Mouse (Mus musculus): ENCODE results near the gene Eva1a. TPM values are rescaled to one million over a fixed set of nuclear protein-coding genes. Genes with fewer than 3 reads are reported as not detected.

The Eva1a gene
- polyA plus RNA-seq, 1 experiment from 2014 or later, result 11.0 TPM

DNA sequence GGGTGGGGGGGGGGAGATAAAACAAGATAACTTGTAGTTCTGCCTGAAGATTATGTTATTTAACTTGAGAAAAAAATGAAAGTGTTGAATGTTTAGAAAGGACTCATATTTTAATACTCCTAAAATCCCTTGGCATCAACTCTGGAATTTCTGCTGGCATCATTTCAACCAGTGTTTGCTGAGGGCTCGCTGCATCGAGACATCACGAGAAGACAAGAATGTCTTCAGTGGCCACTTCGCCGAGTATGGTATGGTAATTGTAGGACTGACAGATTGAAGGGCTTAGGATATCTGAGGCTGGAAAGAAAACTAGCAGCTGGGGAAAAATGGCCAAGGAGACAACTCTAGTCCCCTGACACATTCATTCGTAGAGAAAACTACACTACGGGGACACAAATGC is 69.6 kb downstream of the Eva1a start:
- WGBS, result 46% methylated on average over 7 of the region's 7 CpGs
- no peak overlapping the region for H3K4me3 ChIP-seq (ENCODE audit: low read depth, low read length)
- peaks cover 3% of the 10 kb centered on the region; the same call in 1 of the 2 replicates for H3K4me1 ChIP-seq (ENCODE audit: control insufficient read depth, insufficient read depth, low read length)
- H3K9me3 ChIP-seq (ENCODE audit: control insufficient read depth, low read length), result no peaks in the 10 kb centered on the region
- ATAC-seq (ENCODE audit: low read depth) (no peak), DNase-seq (ENCODE audit: low spot score) (peak; percentile 78)
- no peak overlapping the region for H3K4me2 ChIP-seq (ENCODE audit: low read depth, low read length)
- H3K36me3 ChIP-seq (ENCODE audit: control insufficient read depth, insufficient read depth, low read length), result no peaks in the 10 kb centered on the region
- no peak overlapping the region for H3K9ac ChIP-seq (ENCODE audit: low read depth, low read length)
- no peak overlapping the region for H3K27ac ChIP-seq (replicated peaks; ENCODE audit: low read depth, low read length)
- H3K27me3 ChIP-seq (replicated peaks; ENCODE audit: control insufficient read depth, insufficient read depth, low read length), result no peaks in the 10 kb centered on the region

DNA sequence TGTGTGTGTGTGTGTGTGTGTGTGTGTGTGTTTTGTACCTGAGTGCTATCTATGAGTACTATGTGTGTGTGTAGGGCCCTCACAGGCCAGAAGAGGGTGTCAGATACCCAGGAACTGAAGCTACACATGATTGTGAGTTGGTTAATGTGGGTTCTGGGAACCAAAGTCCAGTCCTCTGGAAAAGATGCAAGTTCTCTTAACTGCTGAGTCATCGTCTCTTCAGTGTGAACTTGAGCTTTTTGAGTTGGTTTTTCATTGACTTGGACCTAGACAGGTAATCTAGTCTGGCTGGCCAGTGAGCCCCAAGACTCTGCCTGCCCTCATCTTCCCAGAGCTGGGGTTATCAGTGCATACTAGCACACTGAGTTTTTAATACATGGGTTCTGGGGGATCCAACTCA is 70.3 kb downstream of the Eva1a start:
- ATAC-seq (ENCODE audit: low read depth), result no peak
- no peak overlapping the region for H3K27ac ChIP-seq (replicated peaks; ENCODE audit: low read depth, low read length)
- WGBS, result 90% methylated on average over 1 of the region's 1 CpGs

DNA sequence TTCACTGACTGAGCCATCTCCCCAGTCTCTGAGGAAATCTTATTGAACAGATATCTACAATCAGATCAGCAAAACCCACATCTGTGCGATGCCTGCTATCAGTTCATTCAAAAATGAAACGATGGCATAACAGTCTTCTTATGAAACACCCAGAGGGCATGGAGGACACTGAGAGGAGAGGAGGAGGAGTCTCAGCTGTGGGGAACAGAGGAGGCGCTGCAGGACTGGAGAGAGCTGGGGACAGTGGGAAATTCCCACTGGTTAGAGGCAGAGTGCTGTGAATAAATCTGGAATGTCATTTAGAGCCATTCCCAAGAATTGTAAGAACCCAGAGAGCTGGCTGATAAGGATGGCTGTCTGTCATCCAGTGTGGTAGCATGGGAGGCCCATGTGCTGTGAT is 70.7 kb downstream of the Eva1a start:
- no peak for ATAC-seq (ENCODE audit: low read depth)
- Histone ChIP-seq H3K9me3 (ENCODE audit: control insufficient read depth, low read length) (no peaks in the 10 kb centered on the region), H3K36me3 (ENCODE audit: control insufficient read depth, insufficient read depth, low read length) (no peaks in the 10 kb centered on the region), H3K27ac (replicated peaks; ENCODE audit: low read depth, low read length) (no peak overlapping the region), H3K27me3 (replicated peaks; ENCODE audit: control insufficient read depth, insufficient read depth, low read length) (no peaks in the 10 kb centered on the region), H3K4me1 (ENCODE audit: control insufficient read depth, insufficient read depth, low read length) (peaks cover 10% of the 10 kb centered on the region; the same call in 1 of the 2 replicates), H3K9ac (ENCODE audit: low read depth, low read length) (no peak overlapping the region), H3K4me2 (ENCODE audit: low read depth, low read length) (no peak overlapping the region), H3K4me3 (ENCODE audit: low read depth, low read length) (no peak overlapping the region)
- no peak for DNase-seq (ENCODE audit: low spot score)
- 70% methylated on average over 3 of the region's 3 CpGs for WGBS

More for the DNA sequence above, 70.3 kb downstream of the Eva1a start:
- Histone ChIP-seq H3K27me3 (replicated peaks; ENCODE audit: control insufficient read depth, insufficient read depth, low read length) (no peaks in the 10 kb centered on the region), H3K9me3 (ENCODE audit: control insufficient read depth, low read length) (no peaks in the 10 kb centered on the region), H3K4me3 (ENCODE audit: low read depth, low read length) (no peak overlapping the region), H3K4me1 (ENCODE audit: control insufficient read depth, insufficient read depth, low read length) (peaks cover 8% of the 10 kb centered on the region; the same call in 1 of the 2 replicates), H3K9ac (ENCODE audit: low read depth, low read length) (no peak overlapping the region), H3K4me2 (ENCODE audit: low read depth, low read length) (no peak overlapping the region), H3K36me3 (ENCODE audit: control insufficient read depth, insufficient read depth, low read length) (no peaks in the 10 kb centered on the region)
- DNase-seq (ENCODE audit: low spot score), result no peak

DNA sequence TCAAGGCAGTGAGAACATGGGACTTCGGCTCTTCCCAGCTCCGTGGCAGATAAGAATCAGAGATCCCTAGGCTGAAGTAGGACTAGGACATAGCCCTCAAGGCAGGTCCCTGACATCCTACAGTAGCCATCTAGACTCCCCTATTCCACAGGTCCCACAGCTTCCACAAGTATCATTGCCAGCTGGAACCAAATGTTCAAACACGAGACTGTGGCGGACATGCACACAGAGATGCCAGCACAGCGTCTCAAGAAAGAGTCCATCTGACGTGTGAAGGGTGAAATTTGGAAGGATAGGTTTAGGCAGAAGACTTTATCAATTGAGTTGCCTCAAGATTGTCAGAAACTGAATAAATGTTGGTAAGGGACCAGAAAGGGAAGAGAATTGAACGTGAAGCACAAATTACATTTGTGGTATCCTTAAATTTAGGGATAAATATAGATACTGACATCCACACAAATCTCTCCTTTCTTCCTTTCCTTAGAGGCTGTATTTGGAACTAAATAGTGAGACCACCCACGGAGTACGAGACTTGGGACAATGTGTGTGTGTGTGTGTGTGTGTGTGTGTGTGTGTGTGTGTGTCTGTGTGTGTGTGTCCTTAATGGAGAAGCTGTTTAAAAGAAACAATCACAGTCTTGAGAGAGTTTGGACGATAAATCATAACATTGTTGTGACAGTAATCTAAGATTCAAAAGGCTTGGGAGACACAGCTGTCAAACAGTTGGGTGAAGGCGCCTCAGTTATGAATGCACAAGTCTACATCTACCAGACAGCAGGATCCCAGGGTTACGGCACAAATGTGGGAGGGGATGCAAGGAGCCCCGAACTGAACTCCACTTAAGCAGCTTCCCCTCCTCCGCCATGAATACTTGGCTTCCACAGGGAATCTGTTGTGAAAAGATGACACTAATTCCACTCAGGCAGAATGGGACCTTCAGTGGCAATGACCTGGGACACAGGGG is 71.6 kb downstream of the Eva1a start:
- ATAC-seq (ENCODE audit: low read depth) (no peak), DNase-seq (ENCODE audit: low spot score) (no peak)
- no peaks in the 10 kb centered on the region for H3K36me3 ChIP-seq (ENCODE audit: control insufficient read depth, insufficient read depth, low read length)
- no peak overlapping the region for H3K4me2 ChIP-seq (ENCODE audit: low read depth, low read length)
- H3K27me3 ChIP-seq (replicated peaks; ENCODE audit: control insufficient read depth, insufficient read depth, low read length), result no peaks in the 10 kb centered on the region
- no peak overlapping the region for H3K9ac ChIP-seq (ENCODE audit: low read depth, low read length)
- H3K27ac ChIP-seq (replicated peaks; ENCODE audit: low read depth, low read length), result no peak overlapping the region
- WGBS, result 63% methylated on average over 14 of the region's 14 CpGs
- H3K4me1 ChIP-seq (ENCODE audit: control insufficient read depth, insufficient read depth, low read length), result peaks cover 10% of the 10 kb centered on the region; the same call in 1 of the 2 replicates
- no peak overlapping the region for H3K4me3 ChIP-seq (ENCODE audit: low read depth, low read length)
- no peaks in the 10 kb centered on the region for H3K9me3 ChIP-seq (ENCODE audit: control insufficient read depth, low read length)

DNA sequence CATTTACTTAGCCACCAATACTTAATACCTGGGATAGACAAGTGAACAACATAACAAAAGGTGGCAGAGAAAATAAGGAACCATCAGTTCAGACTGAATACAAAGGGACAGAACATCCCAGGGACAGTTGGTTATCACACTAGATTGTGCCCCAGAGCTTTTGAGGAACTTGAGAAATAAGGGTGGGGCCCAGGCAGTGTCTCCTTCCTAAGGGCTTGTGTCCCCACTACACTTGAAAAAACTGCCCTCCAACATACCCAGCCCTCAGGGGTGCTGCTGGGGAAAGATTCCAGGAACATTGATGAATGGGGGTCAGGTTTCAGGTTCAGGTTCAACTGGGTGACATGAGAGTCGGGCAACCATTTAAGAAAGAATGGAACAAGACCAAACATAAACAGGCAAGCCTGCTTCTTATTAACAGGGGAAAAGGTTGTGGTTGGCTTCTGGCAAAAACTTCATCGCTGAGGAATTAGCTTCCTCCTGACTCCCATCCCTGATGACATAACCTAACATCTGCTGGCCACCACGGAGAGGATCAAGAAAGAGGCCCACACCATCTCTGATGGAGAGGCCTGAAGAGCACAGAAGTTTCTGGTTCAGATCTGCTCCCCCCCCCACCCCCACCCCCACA is 74.6 kb downstream of the Eva1a start:
- no peaks in the 10 kb centered on the region for H3K36me3 ChIP-seq (ENCODE audit: control insufficient read depth, insufficient read depth, low read length)
- no peaks in the 10 kb centered on the region for H3K27me3 ChIP-seq (replicated peaks; ENCODE audit: control insufficient read depth, insufficient read depth, low read length)
- ATAC-seq (ENCODE audit: low read depth), result no peak
- no peaks in the 10 kb centered on the region for H3K9me3 ChIP-seq (ENCODE audit: control insufficient read depth, low read length)
- no peak overlapping the region for H3K27ac ChIP-seq (replicated peaks; ENCODE audit: low read depth, low read length)
- no peak overlapping the region for H3K9ac ChIP-seq (ENCODE audit: low read depth, low read length)
- peak; percentile 75 for DNase-seq (ENCODE audit: low spot score)
- H3K4me3 ChIP-seq (ENCODE audit: low read depth, low read length), result no peak overlapping the region
- H3K4me1 ChIP-seq (ENCODE audit: control insufficient read depth, insufficient read depth, low read length), result peaks cover 14% of the 10 kb centered on the region; the same call in 1 of the 2 replicates
- WGBS, result 11% methylated on average over 3 of the region's 3 CpGs
- H3K4me2 ChIP-seq (ENCODE audit: low read depth, low read length), result no peak overlapping the region

DNA sequence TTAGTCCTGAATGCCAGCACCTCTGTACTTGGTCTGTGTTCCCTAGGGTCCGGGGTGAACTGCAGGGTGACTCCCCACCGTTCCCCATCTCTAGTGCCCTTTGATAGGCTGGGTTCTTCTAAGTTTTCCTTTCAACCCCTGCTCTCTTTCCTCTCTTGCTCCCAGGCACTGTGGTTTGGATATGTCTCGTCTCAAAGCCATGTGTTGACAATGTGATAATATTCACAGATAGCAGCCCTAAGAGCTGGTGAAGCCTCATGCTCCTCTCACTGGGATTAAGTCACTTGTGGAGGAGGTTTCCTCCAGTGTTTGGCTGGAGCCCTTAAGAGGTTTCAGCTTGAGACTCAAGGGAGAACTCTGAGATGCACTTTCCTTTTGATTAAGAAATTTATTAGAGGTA is 75.3 kb downstream of the Eva1a start:
- no peak overlapping the region for H3K9ac ChIP-seq (ENCODE audit: low read depth, low read length)
- H3K4me3 ChIP-seq (ENCODE audit: low read depth, low read length), result no peak overlapping the region
- ATAC-seq (ENCODE audit: low read depth) (no peak), DNase-seq (ENCODE audit: low spot score) (no peak)
- H3K27me3 ChIP-seq (replicated peaks; ENCODE audit: control insufficient read depth, insufficient read depth, low read length), result no peaks in the 10 kb centered on the region
- H3K36me3 ChIP-seq (ENCODE audit: control insufficient read depth, insufficient read depth, low read length), result no peaks in the 10 kb centered on the region
- no peak overlapping the region for H3K4me2 ChIP-seq (ENCODE audit: low read depth, low read length)
- no peaks in the 10 kb centered on the region for H3K9me3 ChIP-seq (ENCODE audit: control insufficient read depth, low read length)
- WGBS, result 64% methylated on average over 3 of the region's 3 CpGs
- H3K4me1 ChIP-seq (ENCODE audit: control insufficient read depth, insufficient read depth, low read length), result peaks cover 14% of the 10 kb centered on the region; the same call in 1 of the 2 replicates
- H3K27ac ChIP-seq (replicated peaks; ENCODE audit: low read depth, low read length), result no peak overlapping the region

DNA sequence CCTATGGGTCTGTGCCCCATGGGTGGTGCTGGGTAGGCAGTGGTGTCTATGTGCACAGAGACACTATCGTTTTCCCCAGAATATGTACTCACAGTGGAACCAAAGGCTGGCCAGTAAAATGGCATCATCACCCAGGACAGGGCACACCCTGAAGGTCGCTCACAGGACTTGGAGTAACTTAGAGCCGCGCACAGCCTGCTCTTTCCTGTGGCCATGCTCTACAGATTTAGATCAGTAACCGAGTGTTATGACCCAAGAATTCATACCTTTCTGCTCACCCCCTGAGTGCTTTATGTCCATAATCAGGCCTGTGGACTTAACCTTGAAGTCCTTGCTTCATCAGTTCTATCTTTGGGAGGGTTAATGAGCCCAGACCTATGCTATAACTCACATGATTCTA is 77.0 kb downstream of the Eva1a start:
- Histone ChIP-seq H3K9ac (ENCODE audit: low read depth, low read length) (no peak overlapping the region), H3K9me3 (ENCODE audit: control insufficient read depth, low read length) (peaks cover under 1% of the 10 kb centered on the region; the same call in 1 of the 2 replicates), H3K36me3 (ENCODE audit: control insufficient read depth, insufficient read depth, low read length) (no peaks in the 10 kb centered on the region), H3K27ac (replicated peaks; ENCODE audit: low read depth, low read length) (no peak overlapping the region), H3K27me3 (replicated peaks; ENCODE audit: control insufficient read depth, insufficient read depth, low read length) (no peaks in the 10 kb centered on the region; the same call in 1 of the 2 replicates), H3K4me1 (ENCODE audit: control insufficient read depth, insufficient read depth, low read length) (peaks cover 11% of the 10 kb centered on the region; the same call in 1 of the 2 replicates), H3K4me3 (ENCODE audit: low read depth, low read length) (no peak overlapping the region), H3K4me2 (ENCODE audit: low read depth, low read length) (no peak overlapping the region)
- no peak for ATAC-seq (ENCODE audit: low read depth)
- 84% methylated on average over 5 of the region's 5 CpGs for WGBS
- DNase-seq (ENCODE audit: low spot score), result no peak

DNA sequence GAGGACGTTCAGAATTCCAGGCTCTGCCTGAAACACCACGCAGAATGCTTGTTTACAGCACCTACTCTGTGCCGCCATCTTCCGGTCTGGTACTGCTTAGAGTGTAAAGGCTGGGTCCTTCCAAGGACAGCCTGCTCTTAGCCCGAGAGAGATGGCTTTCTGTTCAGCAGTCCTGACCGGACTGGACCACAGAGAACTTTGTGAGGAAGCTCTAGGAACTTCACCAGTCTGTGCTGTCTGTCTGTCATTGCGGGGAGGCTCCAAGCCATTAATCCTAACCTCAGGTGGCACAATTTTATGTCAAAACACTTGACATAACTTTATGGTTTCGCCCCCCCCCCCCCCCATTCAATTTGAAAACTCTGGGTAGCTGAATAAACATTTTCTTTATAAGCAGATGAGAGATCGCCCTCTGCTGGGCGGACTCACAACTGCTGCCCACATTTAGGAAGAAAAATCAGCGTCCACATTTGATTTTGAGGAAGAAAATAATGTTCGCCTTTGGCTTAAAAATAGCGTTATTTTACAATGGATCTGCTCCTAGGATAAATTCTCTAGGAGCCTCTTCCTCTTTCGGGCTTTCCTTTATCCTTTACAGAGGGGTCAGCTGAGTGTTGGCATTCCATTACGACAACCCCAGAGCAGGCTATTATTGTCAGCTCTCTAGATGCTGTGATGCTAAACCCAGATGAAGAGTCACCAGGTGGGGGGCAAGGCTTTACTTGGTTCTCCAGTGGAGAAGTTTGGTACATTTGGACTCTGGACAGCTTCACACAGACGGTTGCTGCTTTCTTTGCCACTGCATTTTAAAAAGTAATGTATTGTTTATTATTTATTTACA is 78.7 kb downstream of the Eva1a start:
- DNase-seq (ENCODE audit: low spot score) (peak; percentile 76), ATAC-seq (ENCODE audit: low read depth) (peak; percentile 71)
- Histone ChIP-seq H3K27ac (replicated peaks; ENCODE audit: low read depth, low read length) (no peak overlapping the region), H3K27me3 (replicated peaks; ENCODE audit: control insufficient read depth, insufficient read depth, low read length) (no peaks in the 10 kb centered on the region; the same call in 1 of the 2 replicates), H3K4me1 (ENCODE audit: control insufficient read depth, insufficient read depth, low read length) (peaks cover 10% of the 10 kb centered on the region; the same call in 1 of the 2 replicates), H3K4me3 (ENCODE audit: low read depth, low read length) (peak overlapping the region; percentile 20), H3K4me2 (ENCODE audit: low read depth, low read length) (peak overlapping the region; percentile 46), H3K36me3 (ENCODE audit: control insufficient read depth, insufficient read depth, low read length) (no peaks in the 10 kb centered on the region), H3K9ac (ENCODE audit: low read depth, low read length) (peak overlapping the region; percentile 8; the same call in 1 of the 2 replicates), H3K9me3 (ENCODE audit: control insufficient read depth, low read length) (peaks cover 4% of the 10 kb centered on the region; the same call in 1 of the 2 replicates)
- WGBS, result 21% methylated on average over 16 of the region's 16 CpGs
